Mouse (Mus musculus) liver, embryonic 14.5 days (tissue): ENCODE measurements at regions not wholly inside any gene's neighbourhood (a gene's known extent, or its start where the extent isn't known, plus 50 kb on each side); places are given as distances from the start of the nearest gene placed in this dataset.

Experiments used
- ATAC-seq: fragments of 200-750 bp; cut with Nextera tagmentation; 2 replicates; pipeline ENCODE4 v1.8.0; 2017; ENCODE audit warnings: moderate number of reproducible peaks, mild to moderate bottlenecking, moderate library complexity; ENCODE audit not compliant: insufficient read depth
- DNase-seq, 3 experiments: peaks; one replicate each; pipeline ENCODE4 v3.0.0-alpha.2; 2012 to 2013; ENCODE audit warnings: low read depth in 3 of 3, low spot score in 3 of 3
- H3K27ac ChIP-seq: fragments of 300-500 bp; sonication (generic); 2 replicates; pipeline ENCODE4 v1.5.1; 2014; ENCODE audit warnings: moderate library complexity, mild to moderate bottlenecking, control low read depth, inconsistent platforms
- H3K27me3 ChIP-seq: fragments of 300-500 bp; sonication (generic); 2 replicates; pipeline ENCODE4 v1.6.1; 2014; ENCODE audit warnings: mild to moderate bottlenecking, low read length, moderate library complexity; ENCODE audit not compliant: control insufficient read depth, insufficient read depth
- H3K36me3 ChIP-seq: fragments of 300-500 bp; sonication (generic); replicated peaks from 2 replicates; pipeline ENCODE4 v1.6.1; 2014; ENCODE audit warnings: low read depth; ENCODE audit not compliant: control insufficient read depth, insufficient read depth
- H3K4me1 ChIP-seq, 2 experiments: fragments of 200-500 bp in 1 of 2; fragments of 300-500 bp in 1 of 2; sonication (generic) in 1 of 2; replicated peaks; 2 replicates each; pipeline ENCODE4 v1.6.1; 2012 to 2014; ENCODE audit warnings: antibody characterized with exemption in 1 of 2, inconsistent platforms in 1 of 2, low read length in 1 of 2; ENCODE audit not compliant: control insufficient read depth in 2 of 2, insufficient read depth in 2 of 2
- H3K4me2 ChIP-seq: fragments of 300-500 bp; sonication (generic); 2 replicates; pipeline ENCODE4 v1.6.1; 2014; ENCODE audit warnings: low read depth, mild to moderate bottlenecking, control low read depth, moderate library complexity
- H3K4me3 ChIP-seq, 2 experiments: fragments of 200-500 bp in 1 of 2; fragments of 300-500 bp in 1 of 2; sonication (generic) in 1 of 2; 2 replicates each; pipeline ENCODE4 v1.5.1; 2012 to 2014; ENCODE audit warnings: low read depth in 2 of 2, low read length in 2 of 2, mild to moderate bottlenecking in 2 of 2, control low read depth in 1 of 2, inconsistent platforms in 1 of 2, moderate library complexity in 1 of 2; ENCODE audit not compliant: insufficient read depth in 1 of 2
- H3K9ac ChIP-seq: fragments of 300-500 bp; sonication (generic); replicated peaks from 2 replicates; pipeline ENCODE4 v1.6.1; 2014; ENCODE audit warnings: mild to moderate bottlenecking, control low read depth, moderate library complexity
- H3K9me3 ChIP-seq: fragments of 300-500 bp; sonication (generic); 2 replicates; pipeline ENCODE4 v1.6.1; 2016; ENCODE audit warnings: low read length, mixed read lengths; ENCODE audit not compliant: control insufficient read depth
- CTCF ChIP-seq: IDR thresholded peaks from 2 replicates; pipeline ENCODE4 v1.5.1; 2016; ENCODE audit warnings: antibody characterized with exemption, low read depth, control low read depth
- EP300 ChIP-seq: IDR thresholded peaks from 2 replicates; pipeline ENCODE4 v1.6.1; 2016; ENCODE audit warnings: antibody characterized with exemption, low read depth
- WGBS: fragments of 180-500 bp; shearing (Covaris S2); extraction: QIAGEN DNeasy Blood & Tissue Kit; methylation state at CpG from one replicate; pipeline ENCODE4 v1.1.7; 2014; ENCODE audit not compliant: insufficient replicate concordance; 5-methylcytosine and 5-hydroxymethylcytosine counted together

DNA sequence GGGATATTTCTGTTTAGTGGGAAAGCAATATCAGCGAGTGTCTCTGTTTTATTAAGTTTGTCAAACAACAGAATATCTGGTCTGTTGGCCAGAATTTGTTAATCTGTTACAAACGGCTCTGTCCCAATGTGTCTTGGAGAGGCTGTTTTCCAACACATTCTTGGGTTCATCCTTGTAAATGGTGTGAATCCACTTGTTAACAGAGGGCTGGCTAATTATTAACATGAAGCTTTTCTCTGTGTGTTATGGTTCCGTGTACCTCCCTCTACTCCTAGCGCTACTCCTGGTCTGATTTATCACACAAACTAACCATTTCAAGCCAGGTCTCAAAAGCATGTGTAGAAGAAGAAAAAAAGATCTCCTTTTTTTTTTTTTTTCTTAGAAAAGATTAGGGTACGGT is 60.4 kb downstream of the Pou3f3 start:
- 45% methylated on average over 5 of the region's 5 CpGs for WGBS
- Histone ChIP-seq H3K36me3 (no peaks in the 10 kb centered on the region), H3K4me3 (no peak overlapping the region), H3K9ac (no peak overlapping the region), H3K27ac (no peak overlapping the region), H3K9me3 (no peaks in the 10 kb centered on the region), H3K27me3 (no peaks in the 10 kb centered on the region), H3K4me1 (peaks cover 0 to 5% of the 10 kb centered on the region in 2 experiments; a peak in 2 of 4 replicates), H3K4me2 (no peak overlapping the region)
- ATAC-seq = no peak
- TF ChIP-seq CTCF (no peak), EP300 (no peak)
- DNase-seq = no peak

GRCm38 (mm10) chr1:42756497-42756896 is 60.9 kb downstream of the Pou3f3 start:
- Histone ChIP-seq H3K27ac (no peak overlapping the region), H3K4me2 (no peak overlapping the region), H3K36me3 (no peaks in the 10 kb centered on the region), H3K9ac (no peak overlapping the region), H3K4me1 (peaks cover 0 to 5% of the 10 kb centered on the region in 2 experiments; a peak in 2 of 4 replicates), H3K4me3 (no peak overlapping the region), H3K27me3 (no peaks in the 10 kb centered on the region), H3K9me3 (no peaks in the 10 kb centered on the region)
- TF ChIP-seq CTCF = no peak
- TF ChIP-seq EP300 = no peak
- DNase-seq = no peak
- peak; percentile 57; the same call in 1 of the 2 replicates for ATAC-seq

- DNase-seq (no peak), ATAC-seq (no peak)
- no peak overlapping the region for H3K27ac ChIP-seq
- no peak overlapping the region for H3K4me3 ChIP-seq
- H3K9ac ChIP-seq = no peak overlapping the region
- no peaks in the 10 kb centered on the region for H3K9me3 ChIP-seq
- no peaks in the 10 kb centered on the region for H3K4me1 ChIP-seq
- H3K36me3 ChIP-seq = no peaks in the 10 kb centered on the region
- 75% methylated on average over 2 of the region's 2 CpGs for WGBS
- TF ChIP-seq CTCF = no peak
- no peak for TF ChIP-seq EP300
- no peak overlapping the region for H3K4me2 ChIP-seq
- H3K27me3 ChIP-seq = no peaks in the 10 kb centered on the region
Observed at GRCm38 (mm10) chr1:42763447-42763846, 67.9 kb downstream of the Pou3f3 start.

- H3K4me1 ChIP-seq = no peaks in the 10 kb centered on the region
- H3K27me3 ChIP-seq = no peaks in the 10 kb centered on the region
- no peak for DNase-seq
- no peak overlapping the region for H3K4me3 ChIP-seq
- no peaks in the 10 kb centered on the region for H3K9me3 ChIP-seq
- no peak overlapping the region for H3K27ac ChIP-seq
- ATAC-seq = no peak
- WGBS = 54% methylated on average over 2 of the region's 2 CpGs
- H3K36me3 ChIP-seq = no peaks in the 10 kb centered on the region
- H3K4me2 ChIP-seq = no peak overlapping the region
- TF ChIP-seq CTCF = no peak
- TF ChIP-seq EP300 = no peak
- no peak overlapping the region for H3K9ac ChIP-seq
Observed at GRCm38 (mm10) chr1:42764048-42764447, 68.5 kb downstream of the Pou3f3 start.

GRCm38 (mm10) chr1:42770085-42770484 is 74.5 kb downstream of the Pou3f3 start:
- DNase-seq = no peak
- H3K27me3 ChIP-seq = no peaks in the 10 kb centered on the region
- H3K4me2 ChIP-seq = no peak overlapping the region
- no peak for TF ChIP-seq EP300
- TF ChIP-seq CTCF = no peak
- no peak overlapping the region for H3K4me3 ChIP-seq
- no peaks in the 10 kb centered on the region for H3K9me3 ChIP-seq
- ATAC-seq = no peak
- no peaks in the 10 kb centered on the region for H3K36me3 ChIP-seq
- no peak overlapping the region for H3K9ac ChIP-seq
- peaks cover 0 to 2% of the 10 kb centered on the region in 2 experiments; a peak in 1 of 4 replicates for H3K4me1 ChIP-seq
- H3K27ac ChIP-seq = no peak overlapping the region
- 57% methylated on average over 9 of the region's 9 CpGs for WGBS

- H3K9ac ChIP-seq = no peak overlapping the region
- no peak overlapping the region for H3K4me2 ChIP-seq
- WGBS = 41% methylated on average over 6 of the region's 6 CpGs
Observed at GRCm38 (mm10) chr1:42772000-42772399, 76.4 kb downstream of the Pou3f3 start.

More at GRCm38 (mm10) chr1:42772000-42772399, 76.4 kb downstream of the Pou3f3 start:
- ATAC-seq (no peak), DNase-seq (no peak)
- H3K4me1 ChIP-seq = peaks cover 0 to 2% of the 10 kb centered on the region in 2 experiments; a peak in 1 of 4 replicates
- no peak overlapping the region for H3K27ac ChIP-seq
- H3K9me3 ChIP-seq = no peaks in the 10 kb centered on the region
- H3K27me3 ChIP-seq = no peaks in the 10 kb centered on the region
- TF ChIP-seq CTCF (no peak), EP300 (no peak)
- H3K36me3 ChIP-seq = no peaks in the 10 kb centered on the region
- no peak overlapping the region for H3K4me3 ChIP-seq
